Mouse (Mus musculus): ENCODE data around the gene Garnl3. TPM values are rescaled to one million over a fixed set of nuclear protein-coding genes. Genes with fewer than 3 reads are reported as not detected.
"Not testable (repeated sequence)": the region's sequence is repeated elsewhere in the genome, so short reads cannot be mapped to it uniquely, and the experiment has no call there.

Garnl3 gene
- polyA plus RNA-seq, 1 experiment from 2014 or later, result 13.8 TPM

- H3K27me3 ChIP-seq, result no peaks in the 10 kb centered on the region
- H3K9me3 ChIP-seq, result no peaks in the 10 kb centered on the region
- H3K9ac ChIP-seq, result no peak overlapping the region
- H3K27ac ChIP-seq, result no peak overlapping the region
- no peaks in the 10 kb centered on the region for H3K4me1 ChIP-seq
- no peak overlapping the region for H3K4me2 ChIP-seq (replicated peaks)
- no peak for ATAC-seq (ENCODE audit: low FRiP score, low read depth)
- no peaks in the 10 kb centered on the region for H3K36me3 ChIP-seq
- 79% methylated on average over 3 of the region's 3 CpGs for WGBS
- H3K4me3 ChIP-seq, result no peak overlapping the region
These were observed 89.9 kb downstream of the Garnl3 start for GRCm38 (mm10) chr2:33041571-33041970.

GRCm38 (mm10) chr2:33037429-33037828 is 94.0 kb downstream of the Garnl3 start:
- ATAC-seq (ENCODE audit: low FRiP score, low read depth), result no peak
- no peaks in the 10 kb centered on the region for H3K9me3 ChIP-seq
- no peaks in the 10 kb centered on the region for H3K4me1 ChIP-seq
- 69% methylated on average over 1 of the region's 1 CpGs for WGBS
- no peaks in the 10 kb centered on the region for H3K36me3 ChIP-seq
- H3K9ac ChIP-seq, result no peak overlapping the region
- H3K4me3 ChIP-seq, result no peak overlapping the region
- no peaks in the 10 kb centered on the region for H3K27me3 ChIP-seq
- no peak overlapping the region for H3K27ac ChIP-seq
- H3K4me2 ChIP-seq (replicated peaks), result no peak overlapping the region

- Histone ChIP-seq H3K4me3 (no peak overlapping the region), H3K4me1 (no peaks in the 10 kb centered on the region), H3K9ac (no peak overlapping the region), H3K4me2 (replicated peaks) (no peak overlapping the region), H3K27ac (no peak overlapping the region), H3K9me3 (no peaks in the 10 kb centered on the region), H3K27me3 (no peaks in the 10 kb centered on the region), H3K36me3 (peaks cover 7% of the 10 kb centered on the region; the same call in 1 of the 2 replicates)
- ATAC-seq (ENCODE audit: low FRiP score, low read depth), result no peak
- WGBS, result 68% methylated on average over 1 of the region's 1 CpGs
These were observed 96.2 kb downstream of the Garnl3 start for GRCm38 (mm10) chr2:33035297-33035696.

GRCm38 (mm10) chr2:33033281-33033680 is 98.2 kb downstream of the Garnl3 start:
- Histone ChIP-seq H3K4me1 (no peaks in the 10 kb centered on the region), H3K4me2 (replicated peaks) (no peak overlapping the region), H3K27ac (no peak overlapping the region), H3K4me3 (no peak overlapping the region), H3K27me3 (no peaks in the 10 kb centered on the region), H3K36me3 (peaks cover 10% of the 10 kb centered on the region; the same call in 1 of the 2 replicates), H3K9me3 (no peaks in the 10 kb centered on the region), H3K9ac (no peak overlapping the region)
- WGBS, result 91% methylated on average over 7 of the region's 7 CpGs
- no peak for ATAC-seq (ENCODE audit: low FRiP score, low read depth)

- Histone ChIP-seq H3K4me3 (no peak overlapping the region), H3K27me3 (no peaks in the 10 kb centered on the region), H3K4me2 (replicated peaks) (no peak overlapping the region), H3K4me1 (no peaks in the 10 kb centered on the region), H3K9ac (no peak overlapping the region), H3K36me3 (peaks cover 16% of the 10 kb centered on the region), H3K27ac (no peak overlapping the region), H3K9me3 (no peaks in the 10 kb centered on the region)
- no peak for ATAC-seq (ENCODE audit: low FRiP score, low read depth)
- WGBS, result 82% methylated on average over 5 of the region's 5 CpGs
These were observed 98.9 kb downstream of the Garnl3 start for GRCm38 (mm10) chr2:33032391-33033062.

- WGBS, result 73% methylated on average over 4 of the region's 4 CpGs
- H3K9ac ChIP-seq, result no peak overlapping the region
- H3K4me3 ChIP-seq, result no peak overlapping the region
- no peaks in the 10 kb centered on the region for H3K9me3 ChIP-seq
- peaks cover 13% of the 10 kb centered on the region; the same call in 1 of the 2 replicates for H3K36me3 ChIP-seq
- H3K27ac ChIP-seq, result no peak overlapping the region
- H3K27me3 ChIP-seq, result no peaks in the 10 kb centered on the region
- H3K4me1 ChIP-seq, result 0 out of 2 replicates have a peak, but pooled peaks cover 4% of the 10 kb centered on the region
- H3K4me2 ChIP-seq (replicated peaks), result no peak overlapping the region
- ATAC-seq (ENCODE audit: low FRiP score, low read depth), result no peak
These were observed 106.4 kb downstream of the Garnl3 start for GRCm38 (mm10) chr2:33025040-33025439.

- no peak overlapping the region for H3K27ac ChIP-seq
- no peak for ATAC-seq (ENCODE audit: low FRiP score, low read depth)
- H3K9me3 ChIP-seq, result no peaks in the 10 kb centered on the region
- H3K4me3 ChIP-seq, result no peak overlapping the region
- H3K4me2 ChIP-seq (replicated peaks), result no peak overlapping the region
- H3K36me3 ChIP-seq, result peaks cover 12% of the 10 kb centered on the region; the same call in 1 of the 2 replicates
- H3K27me3 ChIP-seq, result no peaks in the 10 kb centered on the region
- 0 out of 2 replicates have a peak, but pooled peaks cover 4% of the 10 kb centered on the region for H3K4me1 ChIP-seq
- no peak overlapping the region for H3K9ac ChIP-seq
- WGBS, result 71% methylated on average over 10 of the region's 10 CpGs
These were observed 106.9 kb downstream of the Garnl3 start for GRCm38 (mm10) chr2:33024564-33024963.

GRCm38 (mm10) chr2:33022846-33023245 is 108.6 kb downstream of the Garnl3 start:
- Histone ChIP-seq H3K27me3 (no peaks in the 10 kb centered on the region), H3K27ac (no peak overlapping the region), H3K4me1 (0 out of 2 replicates have a peak, but pooled peaks cover 4% of the 10 kb centered on the region), H3K4me2 (replicated peaks) (no peak overlapping the region), H3K4me3 (no peak overlapping the region), H3K9me3 (no peaks in the 10 kb centered on the region), H3K9ac (no peak overlapping the region), H3K36me3 (peaks cover 8% of the 10 kb centered on the region; the same call in 1 of the 2 replicates)
- no peak for ATAC-seq (ENCODE audit: low FRiP score, low read depth)
- WGBS, result 70% methylated on average over 6 of the region's 6 CpGs

- H3K4me3 ChIP-seq, result no peak overlapping the region
- no peaks in the 10 kb centered on the region for H3K36me3 ChIP-seq
- H3K27ac ChIP-seq, result no peak overlapping the region
- no peaks in the 10 kb centered on the region for H3K9me3 ChIP-seq
- no peak overlapping the region for H3K4me2 ChIP-seq (replicated peaks)
- no peaks in the 10 kb centered on the region for H3K27me3 ChIP-seq
- no peak for ATAC-seq (ENCODE audit: low FRiP score, low read depth)
- H3K9ac ChIP-seq, result no peak overlapping the region
- no peaks in the 10 kb centered on the region for H3K4me1 ChIP-seq
- 6% methylated on average over 6 of the region's 6 CpGs for WGBS
These were observed 113.4 kb downstream of the Garnl3 start for GRCm38 (mm10) chr2:33018026-33018425.

- H3K4me1 ChIP-seq, result no peaks in the 10 kb centered on the region
- H3K27ac ChIP-seq, result no peak overlapping the region
- no peak overlapping the region for H3K4me2 ChIP-seq (replicated peaks)
- 87% methylated on average over 2 of the region's 2 CpGs for WGBS
- H3K4me3 ChIP-seq, result no peak overlapping the region
- H3K27me3 ChIP-seq, result no peaks in the 10 kb centered on the region
- ATAC-seq (ENCODE audit: low FRiP score, low read depth), result no peak
- H3K36me3 ChIP-seq, result no peaks in the 10 kb centered on the region
- no peak overlapping the region for H3K9ac ChIP-seq
- no peaks in the 10 kb centered on the region for H3K9me3 ChIP-seq
These were observed 114.3 kb downstream of the Garnl3 start for GRCm38 (mm10) chr2:33017191-33017590.

GRCm38 (mm10) chr2:33014877-33015276 is 116.6 kb downstream of the Garnl3 start:
- Histone ChIP-seq H3K36me3 (0 out of 2 replicates have a peak, but pooled peaks cover 2% of the 10 kb centered on the region), H3K4me1 (no peaks in the 10 kb centered on the region), H3K27ac (no peak overlapping the region), H3K27me3 (no peaks in the 10 kb centered on the region), H3K9ac (no peak overlapping the region), H3K9me3 (no peaks in the 10 kb centered on the region), H3K4me3 (no peak overlapping the region), H3K4me2 (replicated peaks) (no peak overlapping the region)
- 89% methylated on average over 5 of the region's 5 CpGs for WGBS
- ATAC-seq (ENCODE audit: low FRiP score, low read depth), result no peak

GRCm38 (mm10) chr2:33009055-33009454 is 122.4 kb downstream of the Garnl3 start:
- peaks cover 16% of the 10 kb centered on the region for H3K36me3 ChIP-seq
- WGBS, result 85% methylated on average over 4 of the region's 4 CpGs
- not testable (repeated sequence) for H3K27ac ChIP-seq; H3K9ac ChIP-seq; H3K4me3 ChIP-seq; H3K9me3 ChIP-seq; H3K4me1 ChIP-seq; H3K4me2 ChIP-seq (replicated peaks); ATAC-seq (ENCODE audit: low FRiP score, low read depth); H3K27me3 ChIP-seq

- no peak for ATAC-seq (ENCODE audit: low FRiP score, low read depth)
- Histone ChIP-seq H3K9ac (no peak overlapping the region), H3K4me3 (no peak overlapping the region), H3K27me3 (no peaks in the 10 kb centered on the region), H3K9me3 (no peaks in the 10 kb centered on the region), H3K27ac (no peak overlapping the region), H3K4me1 (no peaks in the 10 kb centered on the region), H3K4me2 (replicated peaks) (no peak overlapping the region), H3K36me3 (peaks cover 18% of the 10 kb centered on the region)
- 72% methylated on average over 5 of the region's 5 CpGs for WGBS
These were observed 126.4 kb downstream of the Garnl3 start for GRCm38 (mm10) chr2:33005041-33005440.

Data from limb, embryonic 13.5 days (tissue).